Mouse (Mus musculus) gastrocnemius, postnatal 36 days (tissue): ENCODE data around the gene Hs1bp3. TPM values are rescaled to one million over a fixed set of nuclear protein-coding genes. Genes with fewer than 3 reads are reported as not detected.

Experiments
- DNase-seq, 2 experiments: peaks; one replicate each; pipeline ENCODE4 v3.0.0; 2022
- intact Hi-C: fragments of 180-260 bp; cut with DNase I; formaldehyde crosslinking; loops from one replicate; pipeline ENCODE4 v1.15.1; 2025
- total RNA-seq, 2 experiments: library from RNA; stranded (reverse); gene quantifications; 2 replicates each; pipeline ENCODE4 v1.2.3; 2021

The Hs1bp3 gene
- total RNA-seq, 2 experiments from 2014 or later, result 4.3 to 5.3 TPM

GRCm38 (mm10) chr12:8355011-8355410 is 41.8 kb downstream of the Hs1bp3 start:
- intact Hi-C loops, result loop anchor here (5.0 kb wide), 1 partner anchor 37 kb away; no protein-coding TSS in a partner anchor
- no peak for DNase-seq

- intact Hi-C loops, result loop anchor here (5.0 kb wide), 1 partner anchor 35 kb away; no protein-coding TSS in a partner anchor
- DNase-seq, result peak; percentile 64 to 79
Measured at GRCm38 (mm10) chr12:8357449-8357848, 44.2 kb downstream of the Hs1bp3 start.

- no peak for DNase-seq
- intact Hi-C loops, result loop anchor here (5.0 kb wide), 1 partner anchor 34 kb away; no protein-coding TSS in a partner anchor
Measured at GRCm38 (mm10) chr12:8358344-8358966, 45.2 kb downstream of the Hs1bp3 start.

GRCm38 (mm10) chr12:8359418-8360112 is 46.3 kb downstream of the Hs1bp3 start:
- intact Hi-C loops, result loop anchor here (5.0 kb wide), 1 partner anchor 33 kb away; no protein-coding TSS in a partner anchor
- DNase-seq, result no peak

GRCm38 (mm10) chr12:8361866-8362265 is 48.6 kb downstream of the Hs1bp3 start:
- intact Hi-C loops, result no loop called here
- no peak for DNase-seq

- intact Hi-C loops, result no loop called here
- DNase-seq, result no peak
Measured at GRCm38 (mm10) chr12:8362400-8362799, 49.2 kb downstream of the Hs1bp3 start.

- DNase-seq, result no peak
- intact Hi-C loops, result no loop called here
Measured at GRCm38 (mm10) chr12:8364321-8364838, 51.1 kb downstream of the Hs1bp3 start.

GRCm38 (mm10) chr12:8365336-8365735 is 52.1 kb downstream of the Hs1bp3 start:
- intact Hi-C loops, result no loop called here
- peak in 1 of 2 experiments; percentile 40 for DNase-seq

GRCm38 (mm10) chr12:8365905-8366576 is 52.8 kb downstream of the Hs1bp3 start:
- intact Hi-C loops, result no loop called here
- DNase-seq, result no peak

GRCm38 (mm10) chr12:8366688-8367087 is 53.5 kb downstream of the Hs1bp3 start:
- no peak for DNase-seq
- intact Hi-C loops, result no loop called here

- DNase-seq, result no peak
- intact Hi-C loops, result no loop called here
Measured at GRCm38 (mm10) chr12:8371746-8372510, 58.7 kb downstream of the Hs1bp3 start.

GRCm38 (mm10) chr12:8372511-8373180 is 59.4 kb downstream of the Hs1bp3 start:
- intact Hi-C loops, result no loop called here
- DNase-seq, result no peak

GRCm38 (mm10) chr12:8373741-8374140 is 60.5 kb downstream of the Hs1bp3 start:
- intact Hi-C loops, result no loop called here
- DNase-seq, result no peak

- DNase-seq, result no peak
- intact Hi-C loops, result no loop called here
Measured at GRCm38 (mm10) chr12:8377169-8377568, 63.9 kb downstream of the Hs1bp3 start.

- intact Hi-C loops, result no loop called here
- no peak for DNase-seq
Measured at GRCm38 (mm10) chr12:8377955-8378620, 64.9 kb downstream of the Hs1bp3 start.

GRCm38 (mm10) chr12:8379795-8380521 is 66.7 kb downstream of the Hs1bp3 start:
- peak; percentile 62 to 84 for DNase-seq

GRCm38 (mm10) chr12:8380944-8381343 is 67.7 kb downstream of the Hs1bp3 start:
- DNase-seq, result no peak
- intact Hi-C loops, result no loop called here

More at GRCm38 (mm10) chr12:8379795-8380521, 66.7 kb downstream of the Hs1bp3 start:
- intact Hi-C loops, result no loop called here

GRCm38 (mm10) chr12:8381940-8382339 is 68.7 kb downstream of the Hs1bp3 start:
- intact Hi-C loops, result no loop called here
- DNase-seq, result no peak

- intact Hi-C loops, result no loop called here
Measured at GRCm38 (mm10) chr12:8383822-8384221, 70.6 kb downstream of the Hs1bp3 start.

More at GRCm38 (mm10) chr12:8383822-8384221, 70.6 kb downstream of the Hs1bp3 start:
- no peak for DNase-seq
